Mouse (Mus musculus): Measurements from ENCODE around the gene Zfp69. TPM values are rescaled to one million over a fixed set of nuclear protein-coding genes. Genes with fewer than 3 reads are reported as not detected.

Zfp69 gene
- total and polyA plus RNA-seq, 3 experiments: 2.0 to 4.3 TPM; not detected in 1

DNA sequence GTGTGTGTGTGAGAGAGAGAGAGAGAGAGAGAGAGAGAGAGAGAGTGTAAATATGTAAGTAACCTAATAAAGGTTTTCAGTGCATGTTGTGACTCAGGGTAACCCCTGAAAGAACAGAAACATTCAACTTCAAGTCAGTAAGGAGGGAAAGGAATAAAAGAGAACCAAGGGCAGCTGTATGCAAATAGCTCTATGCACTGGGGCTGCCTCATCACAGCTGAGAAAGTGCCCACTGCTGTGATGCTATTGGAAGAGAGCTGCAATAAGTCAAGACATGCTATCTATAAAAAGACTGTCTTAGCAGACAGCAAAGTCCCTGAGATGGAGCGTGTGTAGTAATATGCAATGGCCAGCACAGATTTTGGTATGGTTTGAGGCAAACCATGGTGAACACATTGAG is 2.2 kb upstream of the Zfp69 start:
- Histone ChIP-seq H3K9ac (ENCODE audit: control insufficient read depth, low read depth, low read length, poor library complexity, severe bottlenecking) (no peak overlapping the region), H3K4me3 (ENCODE audit: control insufficient read depth in 1 of 2, insufficient read depth in 1 of 2, low read depth in 2 of 2, low read length in 2 of 2) (no peak overlapping the region), H3K4me1 (ENCODE audit: control insufficient read depth in 1 of 2, insufficient read depth in 2 of 2, low read length in 2 of 2) (peaks cover 4 to 15% of the 10 kb centered on the region in 2 experiments), H3K79me2 (ENCODE audit: control insufficient read depth, insufficient read depth, low read length, poor library complexity) (no peaks in the 10 kb centered on the region; the same call in 1 of the 2 replicates), H3K9me3 (replicated peaks; ENCODE audit: insufficient read depth, low read length) (no peaks in the 10 kb centered on the region), H3K36me3 (ENCODE audit: control insufficient read depth in 1 of 2, insufficient read depth in 2 of 2, low read length in 2 of 2) (peaks cover 0 to 7% of the 10 kb centered on the region in 2 experiments; a peak in 2 of 4 replicates), H3K27ac (ENCODE audit: control insufficient read depth, low read depth, low read length) (no peak overlapping the region), H3K27me3 (ENCODE audit: control insufficient read depth in 1 of 2, insufficient read depth in 2 of 2, low read length in 2 of 2) (no peaks in the 10 kb centered on the region)
- peak; percentile 32 for DNase-seq (ENCODE audit: low read depth, low spot score)
- TF ChIP-seq POLR2AphosphoS2 (IDR thresholded peaks at IDR 0.05; ENCODE audit: low read length) (no peak), SIN3A (IDR thresholded peaks at IDR 0.05; ENCODE audit: low read length) (0 out of 2 replicates have a peak, but pooled peaks have one; percentile 6)

DNA sequence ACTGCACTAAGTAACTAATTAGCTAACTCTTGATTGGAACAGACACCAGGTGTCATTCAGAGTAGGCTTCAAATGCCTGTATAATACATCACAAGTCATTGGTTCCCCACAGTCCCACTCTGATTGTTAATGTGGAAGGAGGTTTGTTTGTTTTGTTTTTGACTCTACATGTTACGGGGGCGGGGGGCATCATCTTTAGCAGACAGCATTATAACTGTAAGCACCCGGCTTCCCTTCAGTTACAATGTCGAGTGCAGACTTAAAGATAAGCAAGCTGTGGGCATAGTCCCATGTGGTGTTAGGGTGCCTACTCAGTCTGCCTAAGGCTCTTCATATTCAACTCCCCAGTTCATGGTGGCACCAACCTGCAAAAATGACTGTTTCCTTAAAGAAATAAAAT is 1.5 kb upstream of the Zfp69 start:
- peak; percentile 75 for DNase-seq (ENCODE audit: low read depth, low spot score)
- Histone ChIP-seq H3K9me3 (replicated peaks; ENCODE audit: insufficient read depth, low read length) (no peaks in the 10 kb centered on the region), H3K4me1 (ENCODE audit: control insufficient read depth in 1 of 2, insufficient read depth in 2 of 2, low read length in 2 of 2) (peaks cover 4 to 15% of the 10 kb centered on the region in 2 experiments), H3K36me3 (ENCODE audit: control insufficient read depth in 1 of 2, insufficient read depth in 2 of 2, low read length in 2 of 2) (peaks cover 0 to 7% of the 10 kb centered on the region in 2 experiments; a peak in 2 of 4 replicates), H3K9ac (ENCODE audit: control insufficient read depth, low read depth, low read length, poor library complexity, severe bottlenecking) (peak overlapping the region; percentile 81), H3K27ac (ENCODE audit: control insufficient read depth, low read depth, low read length) (peak overlapping the region; percentile 96), H3K4me3 (ENCODE audit: control insufficient read depth in 1 of 2, insufficient read depth in 1 of 2, low read depth in 2 of 2, low read length in 2 of 2) (peak overlapping the region; percentile 11 to 89; a peak in 3 of 4 replicates), H3K79me2 (ENCODE audit: control insufficient read depth, insufficient read depth, low read length, poor library complexity) (no peaks in the 10 kb centered on the region; the same call in 1 of the 2 replicates), H3K27me3 (ENCODE audit: control insufficient read depth in 1 of 2, insufficient read depth in 2 of 2, low read length in 2 of 2) (no peaks in the 10 kb centered on the region)
- no peak for TF ChIP-seq ZNF384 (IDR thresholded peaks at IDR 0.05; ENCODE audit: low read depth, low read length)
- peak; percentile 39; the same call in 1 of the 2 replicates for TF ChIP-seq GATA1 (IDR thresholded peaks at IDR 0.05; ENCODE audit: low read depth, low read length)
- peak; percentile 53; the same call in 1 of the 2 replicates for TF ChIP-seq MXI1 (IDR thresholded peaks at IDR 0.05; ENCODE audit: low read depth, low read length)
- peak in 1 of 2 experiments; percentile 71; a peak in 3 of 4 replicates for TF ChIP-seq EP300 (IDR thresholded peaks at IDR 0.05; ENCODE audit: low read depth in 1 of 2, low read length in 2 of 2)
- TF ChIP-seq ETS1 (IDR thresholded peaks at IDR 0.05; ENCODE audit: low read depth, low read length): peak; percentile 23; the same call in 1 of the 2 replicates
- no peak for TF ChIP-seq NELFE (IDR thresholded peaks at IDR 0.05; ENCODE audit: low read depth, low read length)
- TF ChIP-seq TAL1 (IDR thresholded peaks at IDR 0.05; ENCODE audit: low read length): peak; percentile 45
- no peak for TF ChIP-seq RAD21 (IDR thresholded peaks at IDR 0.05; ENCODE audit: low read depth, low read length)
- 0 out of 2 replicates have a peak, but pooled peaks have one; percentile 3 for TF ChIP-seq SIN3A (IDR thresholded peaks at IDR 0.05; ENCODE audit: low read length)
- peak; percentile 8; the same call in 1 of the 2 replicates for TF ChIP-seq ZC3H11A (IDR thresholded peaks at IDR 0.05; ENCODE audit: low read depth, low read length)
- peak; percentile 48; the same call in 1 of the 2 replicates for TF ChIP-seq TCF12 (IDR thresholded peaks at IDR 0.05; ENCODE audit: low read depth, low read length)
- peak; percentile 68 for TF ChIP-seq MYB (IDR thresholded peaks at IDR 0.05; ENCODE audit: low read depth, low read length)
- TF ChIP-seq POLR2AphosphoS2 (IDR thresholded peaks at IDR 0.05; ENCODE audit: low read length): no peak

DNA sequence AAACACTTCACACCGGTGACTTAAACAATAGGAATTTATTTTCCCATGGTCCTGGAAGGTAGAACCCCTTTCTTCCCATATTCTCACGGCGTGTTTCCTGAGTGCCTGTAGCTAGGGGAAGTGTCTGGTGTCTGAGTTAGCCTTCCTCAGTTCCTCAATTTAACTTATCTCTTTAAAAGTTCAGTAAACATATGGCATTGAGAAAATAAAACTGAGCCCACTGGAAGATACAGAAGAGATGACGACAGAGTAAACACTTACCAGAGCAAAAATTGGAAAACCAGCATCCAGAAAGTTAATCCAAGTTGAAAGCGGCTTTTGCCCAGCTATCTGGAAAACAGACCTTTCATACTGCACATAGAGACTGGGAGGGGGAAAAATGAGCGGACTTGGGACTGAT is 664 bp upstream of the Zfp69 start:
- H3K27me3 ChIP-seq (ENCODE audit: control insufficient read depth in 1 of 2, insufficient read depth in 2 of 2, low read length in 2 of 2): no peaks in the 10 kb centered on the region
- no peaks in the 10 kb centered on the region; the same call in 1 of the 2 replicates for H3K79me2 ChIP-seq (ENCODE audit: control insufficient read depth, insufficient read depth, low read length, poor library complexity)
- H3K36me3 ChIP-seq (ENCODE audit: control insufficient read depth in 1 of 2, insufficient read depth in 2 of 2, low read length in 2 of 2): peaks cover 0 to 7% of the 10 kb centered on the region in 2 experiments; a peak in 2 of 4 replicates
- peak overlapping the region; percentile 85 to 89 for H3K4me3 ChIP-seq (ENCODE audit: control insufficient read depth in 1 of 2, insufficient read depth in 1 of 2, low read depth in 2 of 2, low read length in 2 of 2)
- peaks cover 4 to 15% of the 10 kb centered on the region in 2 experiments for H3K4me1 ChIP-seq (ENCODE audit: control insufficient read depth in 1 of 2, insufficient read depth in 2 of 2, low read length in 2 of 2)
- H3K9me3 ChIP-seq (replicated peaks; ENCODE audit: insufficient read depth, low read length): no peaks in the 10 kb centered on the region
- H3K9ac ChIP-seq (ENCODE audit: control insufficient read depth, low read depth, low read length, poor library complexity, severe bottlenecking): peak overlapping the region; percentile 81
- peak overlapping the region; percentile 96 for H3K27ac ChIP-seq (ENCODE audit: control insufficient read depth, low read depth, low read length)
- DNase-seq (ENCODE audit: low read depth, low spot score): peak; percentile 86
- TF ChIP-seq BHLHE40 (IDR thresholded peaks at IDR 0.05; ENCODE audit: borderline replicate concordance, low read depth, low read length): 0 out of 2 replicates have a peak, but pooled peaks have one; percentile 17
- TF ChIP-seq MAX (IDR thresholded peaks at IDR 0.05; ENCODE audit: low read length): peak; percentile 1; the same call in 1 of the 2 replicates
- TF ChIP-seq TAL1 (IDR thresholded peaks at IDR 0.05; ENCODE audit: low read length): peak; percentile 79
- peak; percentile 81 for TF ChIP-seq TCF12 (IDR thresholded peaks at IDR 0.05; ENCODE audit: low read depth, low read length)
- TF ChIP-seq SIN3A (IDR thresholded peaks at IDR 0.05; ENCODE audit: low read length): peak; percentile 89
- TF ChIP-seq GATA1 (IDR thresholded peaks at IDR 0.05; ENCODE audit: low read depth, low read length): peak; percentile 84
- no peak for TF ChIP-seq MEF2A (IDR thresholded peaks at IDR 0.05; ENCODE audit: extremely low read depth, insufficient replicate concordance, low read depth, low read length, poor library complexity, severe bottlenecking)
- no peak for TF ChIP-seq ZC3H11A (IDR thresholded peaks at IDR 0.05; ENCODE audit: low read depth, low read length)
- TF ChIP-seq EP300 (IDR thresholded peaks at IDR 0.05; ENCODE audit: low read depth in 1 of 2, low read length in 2 of 2): peak; percentile 88 to 92
- no peak for TF ChIP-seq NELFE (IDR thresholded peaks at IDR 0.05; ENCODE audit: low read depth, low read length)
- TF ChIP-seq HCFC1 (IDR thresholded peaks at IDR 0.05; ENCODE audit: low read depth, low read length): no peak
- TF ChIP-seq ZNF384 (IDR thresholded peaks at IDR 0.05; ENCODE audit: low read depth, low read length): no peak; the same call in 1 of the 2 replicates
- TF ChIP-seq UBTF (IDR thresholded peaks at IDR 0.05; ENCODE audit: borderline replicate concordance, insufficient read depth, low read depth, low read length): no peak
- no peak for TF ChIP-seq SMC3 (IDR thresholded peaks at IDR 0.05; ENCODE audit: low read depth, low read length)
- no peak for TF ChIP-seq ZKSCAN1 (IDR thresholded peaks at IDR 0.05; ENCODE audit: low read depth, low read length)
- no peak; the same call in 1 of the 2 replicates for TF ChIP-seq CHD2 (IDR thresholded peaks at IDR 0.05; ENCODE audit: low read length)
- TF ChIP-seq USF2 (IDR thresholded peaks at IDR 0.05; ENCODE audit: borderline replicate concordance in 1 of 2, insufficient read depth in 1 of 2, low read depth in 1 of 2, low read length in 2 of 2): no peak
- no peak for TF ChIP-seq MYB (IDR thresholded peaks at IDR 0.05; ENCODE audit: low read depth, low read length)

Data from MEL (cell line).